Mouse (Mus musculus) hindbrain, embryonic 14.5 days (tissue): ENCODE measurements at regions not wholly inside any gene's neighbourhood (a gene's known extent, or its start where the extent isn't known, plus 50 kb on each side); places are given as distances from the start of the nearest gene placed in this dataset.
A peak's percentile ranks its signal among the peaks of the same experiment; 100 is the strongest.

Experiments
- ATAC-seq: fragments of 200-750 bp; cut with Nextera tagmentation; 2 replicates; pipeline ENCODE4 v1.8.0; 2017; ENCODE audit warnings: moderate number of reproducible peaks, mild to moderate bottlenecking, moderate TSS enrichment, moderate library complexity; ENCODE audit not compliant: low FRiP score
- DNase-seq: peaks from one replicate; pipeline ENCODE4 v3.0.0-alpha.2; 2015; ENCODE audit warnings: low spot score
- H3K27ac ChIP-seq: fragments of 300-500 bp; sonication (generic); 2 replicates; pipeline ENCODE4 v1.5.1; 2014; ENCODE audit warnings: mild to moderate bottlenecking, moderate library complexity
- H3K27me3 ChIP-seq: fragments of 300-500 bp; sonication (generic); 2 replicates; pipeline ENCODE4 v1.6.1; 2014; ENCODE audit warnings: mild to moderate bottlenecking, low read length, mixed read lengths; ENCODE audit not compliant: control insufficient read depth, insufficient read depth
- H3K36me3 ChIP-seq: fragments of 300-500 bp; sonication (generic); replicated peaks from 2 replicates; pipeline ENCODE4 v1.6.1; 2014; ENCODE audit not compliant: control insufficient read depth, insufficient read depth
- H3K4me1 ChIP-seq: fragments of 300-500 bp; sonication (generic); replicated peaks from 2 replicates; pipeline ENCODE4 v1.6.1; 2014; ENCODE audit warnings: antibody characterized with exemption, low read length, mixed read lengths; ENCODE audit not compliant: control insufficient read depth, insufficient read depth
- H3K4me2 ChIP-seq: fragments of 300-500 bp; sonication (generic); replicated peaks from 2 replicates; pipeline ENCODE4 v1.6.1; 2014; ENCODE audit warnings: mild to moderate bottlenecking, moderate library complexity
- H3K4me3 ChIP-seq: fragments of 300-500 bp; sonication (generic); replicated peaks from 2 replicates; pipeline ENCODE4 v1.5.1; 2014; ENCODE audit warnings: mild to moderate bottlenecking, low read length
- H3K9ac ChIP-seq: fragments of 300-500 bp; sonication (generic); 2 replicates; pipeline ENCODE4 v1.6.1; 2014
- H3K9me3 ChIP-seq: fragments of 300-500 bp; sonication (generic); 2 replicates; pipeline ENCODE4 v1.6.1; 2016; ENCODE audit warnings: low read length; ENCODE audit not compliant: control insufficient read depth
- WGBS: fragments of 180-500 bp; shearing (Covaris S2); extraction: QIAGEN DNeasy Blood & Tissue Kit; methylation state at CpG from one replicate; pipeline ENCODE4 v1.1.7; 2014; 5-methylcytosine and 5-hydroxymethylcytosine counted together

DNA sequence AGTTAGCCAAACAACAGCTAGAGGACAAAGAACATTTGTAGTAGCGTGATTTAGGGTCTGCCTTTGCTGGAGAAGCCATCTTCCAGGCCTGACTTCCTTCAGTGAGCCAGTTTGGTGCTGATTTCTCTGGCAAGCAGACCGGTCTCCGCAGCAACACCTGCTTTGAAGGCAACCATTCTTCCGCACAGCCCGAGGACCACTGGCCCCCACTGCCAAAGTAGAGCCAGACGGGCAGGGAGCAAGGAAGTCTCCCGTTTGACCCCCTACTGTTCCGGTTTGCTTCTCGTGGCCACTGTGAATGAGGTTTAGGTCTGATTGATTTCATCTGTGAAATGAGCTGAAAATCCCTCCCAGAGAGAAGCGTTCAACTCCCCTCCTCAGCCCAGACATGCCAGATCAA is 471.0 kb downstream of the Tshz3 start:
- ATAC-seq (no peak), DNase-seq (no peak)
- 45% methylated on average over 10 of the region's 10 CpGs for WGBS
- Histone ChIP-seq H3K9me3 (no peaks in the 10 kb centered on the region), H3K36me3 (no peaks in the 10 kb centered on the region), H3K27ac (no peak overlapping the region), H3K9ac (no peak overlapping the region), H3K4me3 (no peak overlapping the region), H3K4me2 (no peak overlapping the region), H3K4me1 (no peaks in the 10 kb centered on the region), H3K27me3 (no peaks in the 10 kb centered on the region)

DNA sequence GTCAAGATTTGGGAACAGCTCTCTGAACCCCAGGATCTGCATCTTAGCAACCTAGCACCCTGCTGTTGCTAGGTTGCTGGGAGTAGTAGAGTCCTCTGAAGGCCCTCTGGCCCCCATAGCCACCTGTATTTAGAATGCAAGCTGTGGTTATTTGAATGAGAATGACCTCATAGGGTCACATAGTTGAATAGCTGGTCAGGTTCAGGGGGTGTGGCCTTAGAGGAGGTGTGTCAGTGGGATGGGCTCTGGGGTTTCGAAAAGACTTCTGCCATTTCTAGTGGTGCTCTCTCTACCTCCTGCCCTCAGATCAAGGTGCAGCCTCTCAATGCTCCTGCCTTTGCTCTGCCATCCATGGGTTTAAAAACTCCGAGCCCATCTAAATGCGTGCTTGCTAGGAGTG is 477.8 kb downstream of the Tshz3 start:
- no peak for DNase-seq
- no peak overlapping the region for H3K4me2 ChIP-seq
- peaks cover 5% of the 10 kb centered on the region; the same call in 1 of the 2 replicates for H3K4me1 ChIP-seq
- no peaks in the 10 kb centered on the region for H3K36me3 ChIP-seq
- no peaks in the 10 kb centered on the region for H3K9me3 ChIP-seq
- H3K27ac ChIP-seq, result no peak overlapping the region
- no peak overlapping the region for H3K9ac ChIP-seq
- ATAC-seq, result no peak
- WGBS, result 97% methylated on average over 3 of the region's 3 CpGs
- no peaks in the 10 kb centered on the region for H3K27me3 ChIP-seq
- no peak overlapping the region for H3K4me3 ChIP-seq

DNA sequence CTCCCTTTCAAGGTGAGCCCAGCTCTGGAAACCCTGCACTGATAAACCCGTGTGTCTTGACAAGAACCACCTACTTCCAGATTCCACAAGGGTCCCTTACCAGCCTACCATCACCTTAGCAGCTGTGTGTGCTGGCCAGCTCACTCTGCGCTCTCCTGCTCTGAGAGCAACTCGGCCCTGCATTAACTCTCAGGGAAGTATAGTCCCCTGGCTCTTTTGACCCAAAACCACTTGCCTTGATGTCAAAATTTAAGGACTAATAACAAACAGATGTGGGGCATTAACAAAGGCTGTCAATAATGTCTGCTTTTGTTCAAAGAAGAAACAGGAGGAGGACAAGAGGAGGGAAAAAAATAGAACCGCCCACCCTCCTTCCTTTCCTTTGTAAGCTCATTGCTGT is 480.3 kb downstream of the Tshz3 start:
- no peaks in the 10 kb centered on the region for H3K36me3 ChIP-seq
- no peak overlapping the region for H3K27ac ChIP-seq
- no peaks in the 10 kb centered on the region for H3K9me3 ChIP-seq
- WGBS, result 61% methylated on average over 4 of the region's 4 CpGs
- H3K27me3 ChIP-seq, result no peaks in the 10 kb centered on the region
- H3K9ac ChIP-seq, result no peak overlapping the region
- no peak overlapping the region for H3K4me3 ChIP-seq
- ATAC-seq, result no peak
- H3K4me2 ChIP-seq, result no peak overlapping the region
- H3K4me1 ChIP-seq, result peaks cover 9% of the 10 kb centered on the region; the same call in 1 of the 2 replicates
- no peak for DNase-seq

DNA sequence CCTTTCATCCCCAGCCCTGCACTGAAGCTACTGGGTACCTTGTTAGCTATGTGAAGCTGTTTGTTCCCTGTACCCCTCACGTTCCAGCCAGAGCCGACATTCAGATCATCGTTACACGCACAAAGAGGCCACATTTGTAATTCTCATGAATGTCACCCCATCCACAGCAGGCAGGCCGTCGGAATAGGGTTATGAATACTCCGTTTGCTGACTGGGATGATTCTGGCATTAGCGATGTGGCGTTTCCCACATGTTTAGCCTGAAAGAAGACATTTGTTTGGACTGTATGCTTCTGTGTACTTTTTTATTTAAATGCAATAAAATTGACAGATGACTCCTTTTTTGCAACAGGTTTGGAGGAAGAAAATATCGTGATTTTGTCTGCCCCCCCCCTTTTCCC is 482.0 kb downstream of the Tshz3 start:
- DNase-seq (no peak), ATAC-seq (no peak)
- WGBS, result 23% methylated on average over 10 of the region's 10 CpGs
- Histone ChIP-seq H3K9ac (no peak overlapping the region), H3K27me3 (no peaks in the 10 kb centered on the region), H3K4me1 (peaks cover 9% of the 10 kb centered on the region; the same call in 1 of the 2 replicates), H3K36me3 (no peaks in the 10 kb centered on the region), H3K9me3 (no peaks in the 10 kb centered on the region), H3K27ac (peak overlapping the region; percentile 43; the same call in 1 of the 2 replicates), H3K4me2 (peak overlapping the region; percentile 32), H3K4me3 (no peak overlapping the region)

DNA sequence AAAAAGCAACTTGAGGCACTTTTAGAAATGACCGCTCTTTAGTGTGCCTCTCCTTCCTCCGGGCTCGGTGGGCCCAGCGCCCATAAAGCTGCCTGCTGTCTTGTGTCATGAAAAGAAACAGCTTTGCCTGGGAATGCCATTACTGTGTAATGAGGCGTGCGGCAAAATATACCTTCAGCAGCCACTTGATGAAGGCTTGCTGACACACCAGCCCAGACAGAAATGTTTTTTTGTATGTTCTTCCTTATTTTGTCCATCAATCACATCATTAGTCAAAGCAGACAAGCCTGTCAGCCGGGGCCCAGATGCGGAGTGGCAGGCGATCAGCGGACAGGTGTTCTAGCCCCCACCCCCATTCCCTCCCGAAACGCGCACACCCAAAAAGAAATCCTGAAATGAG is 482.5 kb downstream of the Tshz3 start:
- Histone ChIP-seq H3K4me3 (no peak overlapping the region), H3K36me3 (no peaks in the 10 kb centered on the region), H3K9ac (no peak overlapping the region), H3K27ac (no peak overlapping the region; the same call in 1 of the 2 replicates), H3K27me3 (no peaks in the 10 kb centered on the region), H3K4me2 (peak overlapping the region; percentile 32), H3K4me1 (peaks cover 9% of the 10 kb centered on the region; the same call in 1 of the 2 replicates), H3K9me3 (no peaks in the 10 kb centered on the region)
- WGBS, result 26% methylated on average over 13 of the region's 13 CpGs
- DNase-seq (peak; percentile 40), ATAC-seq (peak; percentile 43; the same call in 1 of the 2 replicates)

DNA sequence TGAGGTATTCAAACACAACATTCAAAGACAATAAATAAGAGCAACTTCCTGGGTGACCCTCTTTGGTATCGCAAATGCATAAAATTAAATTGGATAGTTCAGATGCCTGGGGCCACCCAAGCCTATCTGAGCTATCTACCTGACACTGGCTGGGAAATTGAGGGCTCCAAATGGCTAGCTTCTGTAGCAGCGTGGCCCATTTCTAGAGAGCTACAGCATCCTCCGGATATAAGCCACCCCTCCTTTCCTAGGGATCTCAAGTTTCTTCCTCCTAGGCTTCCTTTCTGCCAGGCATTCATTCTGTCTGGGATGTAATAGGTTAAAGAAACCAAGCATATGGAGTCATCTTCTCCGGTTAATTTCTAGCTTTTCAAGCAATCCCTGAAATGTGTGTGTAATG is 483.2 kb downstream of the Tshz3 start:
- ATAC-seq, result no peak
- 61% methylated on average over 4 of the region's 4 CpGs for WGBS
- no peak for DNase-seq

DNA sequence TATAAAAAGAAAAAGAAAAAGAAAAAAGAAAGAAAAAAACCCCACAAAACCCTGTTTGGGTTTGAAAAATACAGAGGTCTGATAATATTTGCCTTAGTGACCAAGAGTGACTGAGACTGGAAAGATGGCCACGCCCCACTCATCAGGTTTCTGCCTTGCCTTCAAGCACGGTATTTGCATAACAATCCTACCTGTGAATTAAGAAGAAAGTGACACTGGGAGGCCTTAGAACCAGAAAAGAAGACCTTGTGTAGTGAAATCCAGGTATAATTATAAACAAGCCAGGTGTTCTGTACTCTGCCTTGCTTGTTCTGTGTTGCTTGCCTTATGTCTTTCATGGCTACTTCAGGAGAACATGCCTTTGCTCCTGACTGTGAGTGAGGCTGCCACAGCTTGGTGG is 494.6 kb downstream of the Tshz3 start:
- Histone ChIP-seq H3K4me2 (no peak overlapping the region), H3K4me3 (no peak overlapping the region), H3K36me3 (no peaks in the 10 kb centered on the region), H3K9ac (no peak overlapping the region), H3K4me1 (no peaks in the 10 kb centered on the region), H3K9me3 (no peaks in the 10 kb centered on the region), H3K27ac (no peak overlapping the region), H3K27me3 (no peaks in the 10 kb centered on the region)
- ATAC-seq, result no peak
- WGBS, result 25% methylated on average over 2 of the region's 2 CpGs
- DNase-seq, result no peak

More for the DNA sequence above, 483.2 kb downstream of the Tshz3 start:
- Histone ChIP-seq H3K9ac (no peak overlapping the region), H3K4me1 (peaks cover 9% of the 10 kb centered on the region; the same call in 1 of the 2 replicates), H3K36me3 (no peaks in the 10 kb centered on the region), H3K27ac (no peak overlapping the region), H3K27me3 (no peaks in the 10 kb centered on the region), H3K4me2 (no peak overlapping the region), H3K9me3 (no peaks in the 10 kb centered on the region), H3K4me3 (no peak overlapping the region)

DNA sequence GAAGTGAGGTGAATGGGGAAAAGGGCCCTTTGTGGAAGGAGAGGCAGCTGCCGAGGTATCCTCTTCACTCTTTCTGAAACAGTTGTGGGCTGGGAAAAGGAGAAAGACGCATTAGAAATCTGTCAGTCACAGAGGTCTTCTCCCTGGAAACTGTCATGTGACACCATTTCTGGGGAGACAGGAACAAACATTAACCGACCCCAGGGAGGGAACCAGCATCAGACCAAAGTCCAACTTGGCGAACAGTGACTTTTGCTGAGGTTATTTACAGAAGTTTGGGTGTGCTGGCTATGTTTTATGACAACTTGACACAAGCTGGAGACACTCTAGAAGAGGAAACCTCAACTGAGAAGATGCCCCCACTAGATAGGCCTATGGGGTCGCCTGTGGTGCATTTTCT is 506.9 kb downstream of the Tshz3 start:
- no peaks in the 10 kb centered on the region for H3K36me3 ChIP-seq
- 73% methylated on average over 5 of the region's 5 CpGs for WGBS
- no peak overlapping the region for H3K9ac ChIP-seq
- H3K4me1 ChIP-seq, result no peaks in the 10 kb centered on the region
- H3K27ac ChIP-seq, result no peak overlapping the region
- no peaks in the 10 kb centered on the region for H3K9me3 ChIP-seq
- no peaks in the 10 kb centered on the region for H3K27me3 ChIP-seq
- no peak overlapping the region for H3K4me3 ChIP-seq
- no peak overlapping the region for H3K4me2 ChIP-seq
- DNase-seq, result no peak
- no peak for ATAC-seq

DNA sequence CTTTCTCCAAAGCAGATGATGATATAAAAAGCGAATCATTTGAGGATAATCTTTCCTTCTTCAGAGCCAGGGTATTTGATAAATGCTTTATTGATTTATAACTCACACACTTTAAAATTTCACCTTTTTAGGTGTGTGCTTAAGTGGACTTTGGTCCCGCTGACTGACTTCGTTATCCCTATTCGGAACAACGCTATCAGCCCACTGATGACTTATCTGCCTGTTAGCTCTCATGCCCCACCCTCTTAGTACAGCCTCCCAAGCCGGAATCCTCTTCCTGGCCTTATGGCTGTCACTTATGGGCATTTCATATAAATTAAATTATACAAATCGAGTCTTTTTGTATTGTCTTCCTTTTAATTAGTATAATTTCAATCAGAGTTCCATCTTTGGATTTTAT is 510.4 kb downstream of the Tshz3 start:
- no peak for ATAC-seq
- Histone ChIP-seq H3K9ac (no peak overlapping the region), H3K4me2 (no peak overlapping the region), H3K9me3 (no peaks in the 10 kb centered on the region), H3K27me3 (no peaks in the 10 kb centered on the region), H3K4me3 (no peak overlapping the region), H3K36me3 (no peaks in the 10 kb centered on the region), H3K27ac (no peak overlapping the region), H3K4me1 (0 out of 2 replicates have a peak, but pooled peaks cover 9% of the 10 kb centered on the region)
- 89% methylated on average over 7 of the region's 7 CpGs for WGBS
- DNase-seq, result no peak

DNA sequence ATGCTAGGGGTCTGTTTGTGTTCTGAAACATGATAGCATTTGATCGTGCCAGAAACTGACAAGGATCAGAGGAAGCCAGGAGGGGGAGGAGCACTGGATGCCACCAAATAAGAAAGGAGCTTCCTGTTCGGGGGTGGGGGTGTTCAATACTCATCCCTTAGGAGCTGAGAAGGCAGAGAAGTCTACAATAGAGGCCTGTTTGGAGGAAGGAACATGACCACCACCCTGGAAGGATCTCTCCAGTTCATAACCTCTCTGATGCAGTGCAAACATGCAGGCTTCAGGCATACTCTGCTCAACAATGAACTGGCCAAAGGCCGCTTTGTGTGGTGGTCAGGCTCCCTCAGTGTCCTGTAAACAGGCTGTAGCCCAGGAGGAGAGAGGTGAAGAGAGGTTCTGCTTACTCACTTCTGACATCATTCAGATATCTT is 515.8 kb downstream of the Tshz3 start:
- H3K9ac ChIP-seq, result no peak overlapping the region
- H3K4me3 ChIP-seq, result no peak overlapping the region
- H3K9me3 ChIP-seq, result no peaks in the 10 kb centered on the region
- DNase-seq (no peak), ATAC-seq (no peak)
- no peaks in the 10 kb centered on the region for H3K36me3 ChIP-seq
- no peaks in the 10 kb centered on the region for H3K27me3 ChIP-seq
- no peak overlapping the region for H3K27ac ChIP-seq
- H3K4me2 ChIP-seq, result no peak overlapping the region
- whole genome bisulfite sequencing, result 28% methylated on average over 3 of the region's 3 CpGs
- 0 out of 2 replicates have a peak, but pooled peaks cover 14% of the 10 kb centered on the region for H3K4me1 ChIP-seq
